Mouse (Mus musculus) adrenal gland (tissue): ENCODE results near the gene Ide.

Source experiments
- intact Hi-C: fragments of 180-260 bp; cut with DNase I; formaldehyde crosslinking; loops from one replicate; pipeline ENCODE4 v1.15.1; 2025
- long read RNA-seq, 2 experiments: library from polyadenylated mRNA; unstranded; transcript quantifications; one replicate each; pipeline ENCODE4 v2.0.0; 2020; ENCODE audit warnings: borderline replicate concordance in 1 of 2; ENCODE audit not compliant: insufficient replicate concordance in 1 of 2

Gene Ide
- long read RNA-seq, experiment 1, full-length matches to known transcripts = 27 of 43 reads
- long read RNA-seq, experiment 1, partial matches to known transcripts = 11 of 43 reads
- long read RNA-seq, experiment 1, other reads (novel, unspliced or antisense) = 5 of 43 reads
- long read RNA-seq, experiment 2, full-length matches to known transcripts = 14 of 26 reads
- long read RNA-seq, experiment 2, partial matches to known transcripts = 7 of 26 reads
- long read RNA-seq, experiment 2, other reads (novel, unspliced or antisense) = 5 of 26 reads

DNA sequence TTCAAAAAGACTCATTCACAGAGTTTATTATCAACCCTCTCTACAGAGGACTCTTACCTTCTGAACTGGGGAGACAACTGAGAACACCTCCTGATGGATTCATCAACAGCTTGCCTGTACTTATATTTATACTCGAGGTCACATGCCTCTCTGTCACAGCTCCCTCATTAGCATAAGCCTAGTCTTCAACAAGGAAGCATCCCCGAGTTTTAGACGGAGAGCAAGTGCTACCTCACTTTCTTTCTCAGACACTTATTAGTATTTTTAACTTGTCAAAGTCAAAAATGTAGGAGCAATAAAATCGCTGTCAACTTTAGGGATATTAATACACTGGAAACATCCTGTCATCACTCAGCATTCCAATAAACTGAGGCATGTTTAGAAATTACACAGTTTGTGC lies at the start of gene Ide:
TSS of gene Ide (minus strand) at position 101 of the 400 bp plus-strand sequence.
- intact Hi-C loops = no loop called here

DNA sequence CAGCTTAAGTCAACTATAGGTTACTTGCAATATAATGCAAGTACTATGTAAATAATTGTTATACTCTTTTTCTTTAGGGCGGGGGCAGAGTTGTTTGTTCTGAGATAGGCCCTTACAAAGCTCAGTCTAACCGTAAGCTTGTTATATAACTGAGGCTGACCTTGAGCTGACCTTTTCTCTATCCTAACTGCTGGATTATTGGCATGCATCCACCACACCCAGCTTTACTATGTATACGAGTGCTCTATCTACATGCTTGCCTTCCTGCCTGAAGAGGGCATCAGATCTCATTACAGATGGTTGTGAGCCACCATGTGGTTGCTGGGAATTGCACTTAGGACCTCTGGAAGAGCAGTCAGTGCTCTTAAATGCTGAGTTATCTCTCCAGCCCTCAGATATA lies 48.5 kb upstream of the Ide start:
- intact Hi-C loops = no loop called here

DNA sequence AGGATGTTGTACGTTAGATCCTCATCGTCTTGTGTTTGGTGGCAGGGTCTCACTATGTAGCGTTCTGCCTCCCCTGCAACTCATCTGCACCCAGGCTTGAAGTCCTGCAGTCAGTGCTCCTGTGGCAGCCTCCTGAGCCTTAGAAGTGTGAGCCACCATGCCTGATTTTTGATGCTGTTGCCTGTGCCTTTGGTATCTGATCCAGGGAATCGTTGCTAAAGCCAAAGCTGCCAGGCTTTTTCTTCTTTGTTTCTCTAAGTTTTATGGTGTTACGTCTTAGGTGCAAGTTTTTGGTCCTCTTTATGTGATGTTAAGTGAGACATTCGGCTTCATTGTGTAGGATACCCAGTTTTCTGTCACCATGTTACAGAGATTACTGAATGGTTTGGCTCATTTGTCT lies 41.2 kb upstream of the Ide start:
- intact Hi-C loops = no loop called here

DNA sequence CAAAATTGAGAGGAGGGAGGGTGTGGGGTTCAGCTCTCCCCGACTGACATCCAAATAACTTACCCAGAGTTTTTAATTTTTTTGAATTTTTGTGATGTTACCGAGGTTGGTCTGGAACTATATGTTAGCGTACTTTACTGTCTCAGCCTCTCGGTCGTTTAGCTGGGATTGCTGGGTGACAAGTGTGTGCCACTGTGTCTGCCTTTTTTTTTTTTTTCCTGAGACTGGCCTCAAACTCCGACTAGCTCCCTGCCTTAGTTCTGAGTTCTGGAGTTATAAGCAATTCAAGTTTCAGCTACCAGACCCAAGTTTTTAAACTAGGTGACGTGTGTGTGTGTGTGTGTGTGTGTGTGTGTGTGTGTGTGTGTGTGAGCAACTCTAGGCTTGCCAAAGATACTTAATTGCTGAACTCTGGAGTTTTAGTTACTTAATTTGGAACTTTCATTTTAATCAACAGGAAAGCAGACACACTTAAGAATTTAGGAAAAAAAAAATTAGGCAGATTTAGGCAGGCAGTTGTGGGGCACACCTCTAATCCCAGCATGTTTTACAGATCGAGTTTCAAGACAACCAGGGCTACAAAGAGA lies 39.8 kb upstream of the Ide start:
- intact Hi-C loops = no loop called here

DNA sequence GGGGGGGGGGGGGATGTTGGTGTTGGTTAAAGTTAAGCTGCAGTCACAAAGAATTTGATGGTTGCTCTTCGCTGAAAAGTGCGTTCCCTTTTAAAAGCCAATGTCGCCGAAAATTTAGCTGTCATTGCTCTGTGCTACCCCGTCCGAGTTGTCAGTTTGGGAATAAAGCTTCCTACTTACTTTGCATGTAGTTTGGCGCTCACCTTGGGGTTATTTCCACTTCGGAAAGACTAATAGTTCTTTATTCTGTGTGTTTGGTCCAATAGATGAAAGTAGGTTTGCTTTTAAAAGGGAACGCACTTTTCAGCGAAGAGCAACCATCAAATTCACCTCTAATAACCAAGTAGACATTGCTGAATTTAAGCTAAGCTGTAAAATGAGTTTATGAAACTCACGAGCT lies 39.2 kb upstream of the Ide start:
- intact Hi-C loops = no loop called here

DNA sequence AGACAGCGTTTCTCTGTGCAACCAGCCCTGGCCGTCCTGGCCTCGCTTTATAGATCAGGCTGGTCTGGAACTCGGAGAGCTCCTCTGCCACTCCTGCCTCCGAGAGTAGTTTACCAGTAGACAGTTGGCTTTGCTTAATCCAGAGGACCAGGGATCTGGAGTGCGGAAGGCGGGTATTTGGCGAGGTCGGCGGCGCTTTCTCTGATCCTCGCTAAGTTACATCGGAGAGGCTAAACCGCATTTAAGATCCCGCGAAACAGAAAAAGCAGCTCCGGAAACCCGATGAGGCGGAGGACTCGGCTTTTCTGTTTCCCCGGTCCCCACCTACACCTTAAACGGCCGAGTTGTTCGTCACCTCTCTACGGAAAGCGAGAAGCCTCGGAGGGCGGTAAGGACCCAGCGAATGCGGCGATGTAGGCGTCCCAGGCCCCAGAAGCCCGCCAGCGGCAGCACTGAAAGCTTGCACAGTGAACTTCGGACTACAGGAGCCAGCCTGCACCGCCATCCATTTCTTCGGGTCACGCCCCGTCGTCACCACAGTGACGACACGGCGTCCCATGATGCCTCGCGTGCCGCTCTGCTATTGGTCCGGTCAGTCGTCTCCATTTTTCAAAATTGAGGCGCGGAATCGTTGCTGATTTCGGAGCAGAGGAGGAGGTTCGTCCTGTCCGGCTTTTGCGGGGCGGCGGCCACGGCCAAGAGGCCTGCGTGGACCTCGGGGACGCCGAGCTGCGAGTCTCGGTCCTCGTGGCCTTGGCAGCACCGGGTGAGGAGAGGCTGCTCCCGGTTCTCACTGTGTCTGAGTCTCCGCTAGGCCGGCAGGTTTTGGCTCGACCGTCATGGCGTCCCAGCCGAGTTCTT lies 38.3 kb upstream of the Ide start, which contains the start of gene Kif11:
TSS of gene Kif11 (plus strand) at position 649 of the 861 bp plus-strand sequence.
- intact Hi-C loops = no loop called here

DNA sequence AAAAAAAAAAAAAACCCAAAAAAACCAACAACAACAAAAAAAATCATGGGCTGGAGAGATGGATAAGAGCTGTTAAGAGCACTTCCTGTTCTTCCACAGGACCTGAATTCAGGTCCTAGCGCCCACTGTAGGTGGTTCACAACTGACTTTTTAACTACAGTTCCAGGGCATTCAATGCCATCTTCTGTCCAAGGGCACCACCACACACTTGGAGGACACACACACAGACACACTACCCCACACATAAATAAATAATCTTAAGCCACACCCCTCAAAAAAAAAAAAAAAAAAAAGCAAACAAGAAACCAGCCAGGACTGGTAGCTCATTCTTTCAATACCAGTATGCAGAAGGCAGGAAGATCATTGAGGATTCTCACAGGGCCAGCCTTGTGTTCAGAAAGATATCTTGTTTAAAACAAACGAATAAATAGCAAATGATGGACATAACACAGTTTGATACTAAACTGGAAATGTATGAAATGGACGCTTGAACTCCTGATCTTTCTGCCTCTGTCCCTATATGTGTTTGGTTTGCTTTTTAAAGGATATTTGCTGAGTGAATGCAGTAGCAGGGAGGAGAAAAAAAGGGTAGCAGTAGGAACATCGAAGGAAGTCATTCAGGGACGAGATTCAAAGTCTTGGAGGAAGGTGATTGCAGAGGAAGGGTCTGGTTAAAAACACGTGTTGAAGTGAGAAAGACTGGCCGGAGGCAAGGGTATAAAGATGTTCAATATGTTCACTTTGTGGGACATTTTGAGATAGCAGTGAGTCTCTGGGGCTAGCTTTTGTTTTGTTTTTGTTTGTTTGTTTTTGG lies 37.5 kb upstream of the Ide start:
- intact Hi-C loops = no loop called here

DNA sequence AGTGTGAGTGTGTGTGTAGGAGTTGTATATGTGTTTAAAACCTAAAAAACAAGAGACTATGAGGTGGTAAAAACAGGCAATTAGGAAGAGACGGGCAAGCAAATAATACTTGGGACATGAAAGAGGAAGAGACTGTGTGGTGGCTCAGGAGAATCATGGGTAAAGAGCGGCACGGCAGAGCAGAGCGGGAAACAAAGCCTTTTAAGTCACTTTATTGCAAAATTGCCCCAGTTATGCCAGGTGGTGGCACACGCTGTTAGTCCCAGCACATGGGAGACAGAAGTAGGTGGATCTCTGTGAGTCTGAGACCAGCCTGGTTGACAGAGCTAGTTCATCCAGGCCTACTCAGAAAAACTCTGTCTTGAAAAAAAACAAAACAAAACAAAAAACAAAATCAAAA lies 32.7 kb upstream of the Ide start:
- intact Hi-C loops = no loop called here

DNA sequence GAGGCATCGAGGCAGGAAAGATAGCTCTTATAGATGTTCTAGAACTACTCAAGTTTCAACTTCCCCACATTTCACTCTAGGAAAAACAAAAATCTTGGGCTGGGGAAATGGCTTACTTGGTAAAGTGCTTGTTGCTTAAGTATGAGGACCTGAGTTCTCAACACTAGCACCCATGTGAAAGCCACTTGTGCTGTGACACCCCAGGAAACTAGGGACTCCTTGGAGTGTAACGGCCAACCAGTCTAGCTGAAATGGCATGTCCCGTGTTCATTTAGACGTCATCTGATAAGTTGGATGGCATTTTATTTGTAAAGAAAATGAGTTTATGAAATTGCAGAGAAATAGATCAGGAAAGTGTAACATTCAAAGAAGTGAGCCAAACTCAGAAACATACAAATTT lies 32.3 kb upstream of the Ide start:
- intact Hi-C loops = no loop called here

DNA sequence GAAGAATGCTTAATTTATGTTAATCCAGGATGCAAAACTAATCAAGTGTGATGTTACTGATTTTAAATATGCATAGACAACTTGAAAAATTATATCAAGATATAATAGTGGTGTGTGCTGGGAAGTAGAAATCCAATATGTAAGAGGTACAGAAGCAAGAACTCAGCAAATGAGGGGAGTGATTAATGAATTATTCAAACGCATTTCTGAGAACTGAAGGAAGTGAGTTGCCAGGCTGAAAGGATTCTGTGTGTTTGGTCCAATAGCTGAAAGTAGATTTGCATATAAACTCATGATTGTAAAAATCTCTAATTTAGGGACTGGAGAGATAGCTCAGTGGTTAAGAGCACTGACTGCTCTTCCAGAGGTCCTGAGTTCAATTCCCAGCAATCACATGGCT lies 31.3 kb upstream of the Ide start:
- intact Hi-C loops = no loop called here

DNA sequence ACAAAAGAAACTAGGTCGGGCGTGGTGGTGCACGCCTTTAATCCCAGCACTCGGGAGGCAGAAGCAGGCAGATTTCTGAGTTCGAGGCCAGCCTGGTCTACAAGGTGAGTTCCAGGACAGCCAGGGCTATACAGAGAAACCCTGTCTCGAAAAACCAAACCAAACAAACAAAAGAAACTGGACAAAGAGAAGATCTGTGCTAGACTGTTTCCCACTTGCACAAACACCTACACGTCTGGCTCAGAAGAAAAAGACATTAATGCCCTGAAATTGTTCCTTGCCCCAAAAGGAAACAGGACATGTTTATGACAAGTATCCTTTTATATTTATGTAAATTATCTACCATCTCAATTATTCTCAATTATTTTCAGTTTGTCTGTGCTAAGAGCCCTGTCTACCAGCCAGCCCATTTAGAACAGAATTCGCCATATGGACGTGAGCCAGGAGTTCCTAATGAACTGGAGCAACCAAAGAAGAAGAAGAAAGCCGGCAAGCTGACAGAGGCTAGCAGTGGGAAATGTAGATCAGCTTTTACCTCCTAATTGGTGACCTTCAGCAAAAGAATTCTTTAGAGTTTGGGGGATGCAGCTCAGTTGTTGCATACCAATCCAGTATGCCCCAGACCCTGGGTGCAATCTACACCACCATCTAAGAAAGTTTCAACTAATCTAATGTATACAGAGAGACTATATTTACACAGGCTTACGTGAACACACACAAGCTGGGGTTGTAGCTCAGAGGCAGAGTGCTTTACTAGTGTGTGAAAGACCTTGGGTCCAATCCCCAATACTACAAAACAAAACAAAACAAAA lies 25.7 kb upstream of the Ide start:
- intact Hi-C loops = no loop called here

DNA sequence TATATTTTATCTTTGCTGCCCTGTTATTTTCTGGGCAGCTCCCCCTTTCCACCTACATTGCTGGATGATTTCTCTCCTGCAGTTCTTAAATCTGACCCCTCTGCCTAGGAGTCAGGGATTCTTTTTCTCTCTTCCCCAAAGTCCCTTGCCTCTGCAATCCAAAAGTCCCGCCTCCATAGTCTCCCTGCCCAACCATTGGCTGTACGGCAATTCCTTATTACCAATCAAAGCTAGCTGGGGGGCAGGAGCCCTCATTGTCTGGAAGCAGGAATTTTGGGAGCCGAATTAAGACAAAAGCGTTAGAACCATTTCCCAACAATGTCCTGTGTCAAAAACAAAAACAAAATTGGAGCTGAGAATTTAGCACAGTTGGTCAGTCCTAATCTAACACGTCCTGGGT lies 24.9 kb upstream of the Ide start:
- intact Hi-C loops = no loop called here

DNA sequence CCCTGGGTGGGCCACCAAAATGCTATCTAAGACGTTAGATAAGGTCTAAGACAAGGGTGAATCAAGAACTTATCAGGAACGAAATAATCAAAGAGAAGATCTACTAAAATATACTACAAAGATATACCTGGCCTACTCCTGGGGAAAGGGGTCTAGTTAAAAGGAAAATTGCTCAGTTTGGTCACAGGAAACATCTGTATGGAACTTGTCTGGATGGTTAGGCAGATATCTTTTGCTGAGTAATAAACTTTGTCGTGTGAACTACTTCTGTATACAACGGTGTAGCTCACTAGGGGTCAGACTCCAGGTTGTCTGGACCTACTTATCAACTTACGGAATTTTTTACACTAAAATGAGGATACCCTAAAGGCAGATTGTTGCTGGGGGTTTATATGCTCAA lies 22.4 kb upstream of the Ide start:
- intact Hi-C loops = no loop called here

DNA sequence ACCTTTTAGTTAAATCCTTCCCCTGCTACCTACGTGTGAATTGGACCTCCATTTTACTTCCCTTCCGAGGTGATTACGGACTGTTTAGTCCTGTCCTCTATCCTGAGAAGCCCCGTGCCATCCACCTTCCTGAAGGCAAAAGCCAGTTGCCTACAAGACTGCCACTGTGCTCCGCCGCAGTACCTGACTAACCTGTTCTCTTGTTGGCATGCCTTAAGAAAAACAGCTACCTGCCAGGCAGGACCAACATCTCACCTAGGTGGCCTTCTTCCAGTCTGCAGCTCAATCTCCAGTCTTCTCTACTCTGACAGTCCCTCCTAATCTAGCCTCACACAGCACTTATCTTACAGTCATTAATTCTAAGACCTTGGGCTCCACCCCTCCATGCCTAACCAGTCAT lies 15.7 kb upstream of the Ide start:
- intact Hi-C loops = no loop called here

DNA sequence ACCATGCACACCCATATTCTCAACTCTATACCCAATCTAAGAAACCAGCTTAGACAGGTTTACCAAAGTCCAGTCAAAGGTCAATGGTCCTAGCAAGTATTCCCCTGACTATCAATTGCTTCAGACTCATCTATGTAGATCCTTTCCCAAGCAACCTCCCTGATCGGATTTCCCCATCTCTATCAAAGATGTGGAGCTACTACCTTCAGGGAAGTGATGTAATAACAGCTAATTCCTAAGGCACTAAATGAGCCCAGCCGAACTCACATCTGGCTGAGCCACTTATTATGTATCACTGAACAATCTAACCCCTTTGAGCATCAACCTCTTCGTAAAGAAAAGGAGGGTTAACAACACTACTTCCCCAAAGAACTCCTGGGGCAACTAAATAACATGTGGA lies 15.1 kb upstream of the Ide start:
- intact Hi-C loops = no loop called here

DNA sequence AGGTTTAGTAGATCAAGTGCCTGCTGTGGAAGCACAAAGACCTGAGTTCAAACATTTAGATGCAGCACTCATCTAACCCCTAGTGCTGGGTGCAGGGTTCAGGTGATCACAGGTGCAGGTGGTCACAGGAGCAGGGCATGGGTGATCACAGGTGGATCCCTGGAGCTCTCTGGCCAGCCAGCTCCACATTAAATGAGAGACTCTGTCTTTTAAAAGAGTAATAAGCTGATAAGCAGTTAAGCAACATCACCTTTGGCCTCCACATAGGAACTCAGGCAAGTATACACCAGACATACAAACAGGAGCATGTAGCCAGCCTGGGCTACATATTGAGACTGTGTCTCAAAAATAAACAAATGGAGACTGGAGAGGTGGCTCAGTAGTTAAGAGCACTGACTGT lies 11.3 kb upstream of the Ide start:
- intact Hi-C loops = no loop called here

DNA sequence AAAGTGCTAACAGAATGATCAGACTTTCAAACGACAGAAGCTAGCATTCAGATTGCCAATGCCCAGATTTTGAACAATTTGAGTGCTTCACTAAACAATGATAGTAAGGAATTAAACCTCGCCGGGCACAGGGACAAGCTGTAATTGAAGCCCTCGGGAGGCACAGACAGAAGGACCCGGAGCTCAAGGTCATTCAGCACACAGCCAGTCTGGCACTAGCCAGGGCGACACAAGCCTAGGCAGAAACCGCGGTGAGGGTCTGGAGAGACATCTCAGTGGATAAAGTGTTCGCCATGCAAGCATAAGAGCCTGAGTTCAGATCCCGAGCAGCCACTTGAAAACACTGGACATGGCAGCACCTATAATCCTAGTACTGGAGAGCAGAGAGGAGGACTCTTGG lies 10.7 kb upstream of the Ide start:
- intact Hi-C loops = no loop called here

DNA sequence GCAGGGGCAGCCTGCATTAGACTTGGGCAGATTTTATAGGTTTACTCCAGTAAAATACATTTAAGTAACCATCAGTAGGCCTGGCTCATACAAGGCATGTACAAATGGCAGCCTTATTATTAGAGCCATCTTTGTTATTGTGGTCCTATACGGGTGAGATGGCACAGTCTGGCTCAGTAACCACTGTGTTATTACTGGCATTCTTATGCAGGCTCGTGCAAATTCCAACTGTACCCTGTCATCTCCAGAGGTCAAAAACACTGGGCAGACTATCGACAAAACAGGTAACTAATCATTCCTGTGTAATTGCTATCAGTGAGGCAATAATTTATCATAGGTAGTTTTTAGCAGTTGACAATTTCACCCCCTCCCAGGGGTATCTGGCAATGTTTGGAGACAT lies 8.6 kb upstream of the Ide start:
- intact Hi-C loops = no loop called here

DNA sequence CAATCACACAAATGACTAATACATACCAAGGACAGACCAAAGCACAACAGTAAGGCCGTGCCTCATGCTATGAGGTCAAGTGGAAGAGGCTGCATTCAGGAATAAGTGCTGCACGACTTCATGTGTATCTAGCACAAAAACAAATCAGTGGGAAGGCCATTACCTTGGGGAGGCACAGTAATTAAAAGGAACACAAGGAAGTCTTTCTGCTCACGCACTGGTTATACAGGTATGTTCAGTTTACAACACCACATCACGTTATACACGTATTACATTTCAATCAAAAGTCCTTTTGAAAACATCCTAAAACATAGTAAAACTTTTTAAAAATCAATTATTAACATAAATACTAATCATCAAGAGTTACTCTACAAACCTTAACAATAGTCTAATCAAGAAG lies 6.2 kb upstream of the Ide start:
- intact Hi-C loops = no loop called here

DNA sequence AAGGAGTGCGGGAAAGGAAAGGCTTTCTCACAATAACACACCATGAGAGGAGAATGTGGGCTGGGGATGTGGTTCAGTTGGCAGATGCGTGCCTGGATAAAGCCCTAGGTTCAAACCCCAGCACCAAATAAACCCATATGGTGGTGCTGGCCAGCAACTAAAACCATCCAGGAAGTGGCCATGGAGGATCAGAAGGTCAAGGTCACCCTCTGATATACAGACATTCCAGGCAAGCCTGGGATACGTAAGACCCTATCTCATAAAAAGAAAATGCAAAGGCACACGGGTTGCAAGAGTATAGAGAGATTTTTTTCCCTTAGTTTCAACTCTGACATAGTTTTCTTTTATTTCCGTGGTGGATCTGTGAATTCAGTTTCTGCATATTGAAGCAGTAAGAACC lies 3.3 kb upstream of the Ide start:
- intact Hi-C loops = no loop called here

DNA sequence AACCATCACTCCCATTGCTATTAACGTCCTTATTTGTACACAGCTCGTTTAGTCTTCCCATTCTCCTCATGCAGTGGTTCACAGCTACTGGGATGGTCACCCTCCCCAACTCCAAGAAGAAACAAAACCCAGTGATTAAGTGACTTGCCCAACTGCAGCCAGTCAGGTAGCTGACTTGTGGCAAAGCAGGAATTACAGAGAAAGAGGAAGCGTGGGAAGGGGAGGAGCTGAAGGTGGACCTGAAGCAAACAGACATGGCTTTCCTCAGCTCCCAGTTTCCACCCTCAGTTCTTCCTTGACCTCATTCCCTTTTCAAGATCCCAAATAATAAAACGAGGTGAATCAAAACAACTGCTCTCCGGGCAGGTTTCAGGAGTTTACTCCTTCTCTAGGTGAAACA lies 2.8 kb upstream of the Ide start:
- intact Hi-C loops = no loop called here
